Mouse (Mus musculus): ENCODE measurements at regions not wholly inside any gene's neighbourhood (a gene's known extent, or its start where the extent isn't known, plus 50 kb on each side); places are given as distances from the start of the nearest gene placed in this dataset.
A peak's percentile ranks its signal among the peaks of the same experiment; 100 is the strongest.

DNA sequence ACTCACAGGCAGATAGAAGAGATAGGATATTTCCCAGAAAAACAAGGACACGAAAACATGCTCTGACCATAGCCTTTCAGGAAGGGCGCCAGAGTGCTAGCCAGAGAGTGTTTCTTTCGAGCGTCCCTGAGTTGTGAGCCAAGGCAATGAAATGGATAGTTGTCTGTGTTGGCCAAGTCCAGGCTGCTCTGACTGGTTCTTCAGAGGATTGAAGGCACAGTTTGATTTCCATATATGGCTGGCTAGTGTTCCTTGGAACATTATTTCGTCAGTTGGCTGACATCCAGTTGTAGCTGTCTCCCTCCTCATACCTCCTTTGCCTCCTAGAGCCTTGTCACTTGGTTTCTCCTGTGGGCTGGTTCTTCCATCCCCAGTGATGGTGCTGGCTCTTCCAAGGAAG lies 451.7 kb upstream of the BB014433 start:
- no peak overlapping the region for H3K4me3 ChIP-seq (ENCODE audit: low read depth, low read length)
- H3K4me1 ChIP-seq (ENCODE audit: insufficient read depth, low read length), result no peaks in the 10 kb centered on the region
- no peak overlapping the region for H3K4me2 ChIP-seq (ENCODE audit: low read depth, low read length, poor library complexity, severe bottlenecking)
- H3K9me3 ChIP-seq (ENCODE audit: low read length), result 0 out of 2 replicates have a peak, but pooled peaks cover 5% of the 10 kb centered on the region
- WGBS, result 85% methylated on average over 5 of the region's 5 CpGs
- H3K27ac ChIP-seq (ENCODE audit: low read depth, low read length), result no peak overlapping the region
- no peaks in the 10 kb centered on the region for H3K36me3 ChIP-seq (ENCODE audit: insufficient read depth, low read length)
- H3K9ac ChIP-seq (replicated peaks; ENCODE audit: low read length, poor library complexity, severe bottlenecking), result no peak overlapping the region
- no peak for TF ChIP-seq CTCF (IDR thresholded peaks at IDR 0.05)
- no peaks in the 10 kb centered on the region for H3K27me3 ChIP-seq (ENCODE audit: insufficient read depth, low read length)
- DNase-seq (ENCODE audit: low spot score), result peak; percentile 3
- no peak for ATAC-seq (ENCODE audit: low FRiP score)

DNA sequence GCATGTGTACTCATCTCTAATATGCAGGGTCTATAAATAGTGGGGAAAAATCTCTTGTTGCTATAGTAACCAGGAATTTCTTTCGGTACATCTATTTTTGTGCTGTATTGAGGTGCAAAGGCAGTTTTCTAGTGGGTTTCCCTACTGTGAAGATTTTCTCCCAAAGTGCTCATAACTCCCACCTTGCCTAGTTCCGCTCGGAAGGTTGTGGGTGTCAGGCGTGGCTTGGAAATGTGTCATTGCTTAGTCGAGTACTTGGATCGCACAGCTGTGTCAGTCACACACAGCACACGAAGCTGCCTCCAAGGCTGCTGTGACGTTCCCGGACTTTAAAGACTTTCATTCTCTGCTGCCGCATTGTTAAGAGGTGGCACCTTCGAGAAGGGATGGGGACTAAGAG lies 450.4 kb upstream of the BB014433 start:
- H3K4me2 ChIP-seq (ENCODE audit: low read depth, low read length, poor library complexity, severe bottlenecking), result peak overlapping the region; percentile 22
- H3K4me3 ChIP-seq (ENCODE audit: low read depth, low read length), result no peak overlapping the region
- no peaks in the 10 kb centered on the region for H3K36me3 ChIP-seq (ENCODE audit: insufficient read depth, low read length)
- H3K27ac ChIP-seq (ENCODE audit: low read depth, low read length), result peak overlapping the region; percentile 59
- H3K9me3 ChIP-seq (ENCODE audit: low read length), result 0 out of 2 replicates have a peak, but pooled peaks cover 5% of the 10 kb centered on the region
- DNase-seq (ENCODE audit: low spot score) (peak; percentile 37), ATAC-seq (ENCODE audit: low FRiP score) (no peak)
- 0 out of 2 replicates have a peak overlapping the region, but pooled peaks have one; percentile 19 for H3K9ac ChIP-seq (replicated peaks; ENCODE audit: low read length, poor library complexity, severe bottlenecking)
- H3K4me1 ChIP-seq (ENCODE audit: insufficient read depth, low read length), result no peaks in the 10 kb centered on the region
- TF ChIP-seq CTCF (IDR thresholded peaks at IDR 0.05), result no peak
- WGBS, result 47% methylated on average over 11 of the region's 11 CpGs
- no peaks in the 10 kb centered on the region for H3K27me3 ChIP-seq (ENCODE audit: insufficient read depth, low read length)

DNA sequence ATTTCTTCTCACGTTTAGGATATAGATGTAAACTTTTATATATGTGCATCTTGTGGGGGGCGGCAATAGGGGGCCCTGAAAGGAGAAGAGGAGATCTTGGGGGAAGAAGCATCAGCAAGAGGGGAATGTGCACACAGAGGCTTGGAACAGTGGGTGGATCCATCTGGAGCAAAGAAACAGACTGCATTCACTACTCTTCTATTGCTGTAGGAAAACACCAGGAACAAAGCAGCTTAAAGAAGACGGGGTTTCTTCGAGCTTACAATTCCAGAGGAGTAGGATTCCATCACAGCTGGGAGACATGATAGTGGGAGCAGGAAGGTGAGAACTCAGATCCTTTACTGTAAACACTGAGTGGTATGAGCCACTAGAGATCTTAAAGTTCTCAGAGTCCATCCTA lies 444.9 kb upstream of the BB014433 start:
- H3K9ac ChIP-seq (replicated peaks; ENCODE audit: low read length, poor library complexity, severe bottlenecking), result no peak overlapping the region
- H3K4me3 ChIP-seq (ENCODE audit: low read depth, low read length), result no peak overlapping the region
- H3K4me2 ChIP-seq (ENCODE audit: low read depth, low read length, poor library complexity, severe bottlenecking), result no peak overlapping the region
- no peak for ATAC-seq (ENCODE audit: low FRiP score)
- DNase-seq (ENCODE audit: low spot score), result no peak
- H3K27ac ChIP-seq (ENCODE audit: low read depth, low read length), result no peak overlapping the region
- no peak for TF ChIP-seq CTCF (IDR thresholded peaks at IDR 0.05)
- no peaks in the 10 kb centered on the region for H3K9me3 ChIP-seq (ENCODE audit: low read length)
- no peaks in the 10 kb centered on the region for H3K4me1 ChIP-seq (ENCODE audit: insufficient read depth, low read length)
- no peaks in the 10 kb centered on the region for H3K36me3 ChIP-seq (ENCODE audit: insufficient read depth, low read length)
- no peaks in the 10 kb centered on the region for H3K27me3 ChIP-seq (ENCODE audit: insufficient read depth, low read length)
- 86% methylated on average over 4 of the region's 4 CpGs for WGBS

GRCm38 (mm10) chr8:15487579-15487978 lies 441.7 kb upstream of the BB014433 start:
- no peak for ATAC-seq (ENCODE audit: low FRiP score)
- DNase-seq (ENCODE audit: low spot score), result peak; percentile 41

DNA sequence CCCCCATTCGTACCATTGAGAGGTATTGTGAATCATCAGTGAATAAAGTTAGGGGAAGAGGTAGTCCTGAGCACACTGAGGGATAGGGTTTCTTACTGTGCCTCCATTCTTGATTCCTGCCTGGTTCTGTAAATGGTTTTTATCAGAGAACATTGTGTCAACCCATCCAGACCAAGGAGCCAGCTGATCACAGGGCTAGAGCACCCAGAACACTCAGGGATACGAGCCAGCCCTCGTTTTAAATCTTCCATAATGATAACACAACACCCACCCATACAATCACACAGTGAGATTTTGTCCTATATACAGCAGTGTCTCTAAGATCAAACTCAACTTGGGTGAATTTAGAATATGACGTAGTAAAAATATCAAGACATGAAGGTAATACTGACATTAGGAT lies 424.7 kb upstream of the BB014433 start:
- H3K36me3 ChIP-seq (ENCODE audit: insufficient read depth, low read length), result no peaks in the 10 kb centered on the region
- H3K27ac ChIP-seq (ENCODE audit: low read depth, low read length), result no peak overlapping the region
- 86% methylated on average over 4 of the region's 4 CpGs for WGBS
- no peak overlapping the region for H3K9ac ChIP-seq (replicated peaks; ENCODE audit: low read length, poor library complexity, severe bottlenecking)
- no peaks in the 10 kb centered on the region for H3K4me1 ChIP-seq (ENCODE audit: insufficient read depth, low read length)
- ATAC-seq (ENCODE audit: low FRiP score) (no peak), DNase-seq (ENCODE audit: low spot score) (no peak)
- no peak overlapping the region for H3K4me3 ChIP-seq (ENCODE audit: low read depth, low read length)
- no peak for TF ChIP-seq CTCF (IDR thresholded peaks at IDR 0.05)
- no peaks in the 10 kb centered on the region for H3K27me3 ChIP-seq (ENCODE audit: insufficient read depth, low read length)
- no peak overlapping the region for H3K4me2 ChIP-seq (ENCODE audit: low read depth, low read length, poor library complexity, severe bottlenecking)
- no peaks in the 10 kb centered on the region for H3K9me3 ChIP-seq (ENCODE audit: low read length)

More at GRCm38 (mm10) chr8:15487579-15487978, 441.7 kb upstream of the BB014433 start:
- Histone ChIP-seq H3K4me1 (ENCODE audit: insufficient read depth, low read length) (no peaks in the 10 kb centered on the region), H3K9ac (replicated peaks; ENCODE audit: low read length, poor library complexity, severe bottlenecking) (no peak overlapping the region), H3K27ac (ENCODE audit: low read depth, low read length) (no peak overlapping the region), H3K4me3 (ENCODE audit: low read depth, low read length) (no peak overlapping the region), H3K36me3 (ENCODE audit: insufficient read depth, low read length) (no peaks in the 10 kb centered on the region), H3K9me3 (ENCODE audit: low read length) (no peaks in the 10 kb centered on the region), H3K4me2 (ENCODE audit: low read depth, low read length, poor library complexity, severe bottlenecking) (no peak overlapping the region), H3K27me3 (ENCODE audit: insufficient read depth, low read length) (no peaks in the 10 kb centered on the region)
- peak; percentile 71 for TF ChIP-seq CTCF (IDR thresholded peaks at IDR 0.05)
- WGBS, result 51% methylated on average over 5 of the region's 5 CpGs

DNA sequence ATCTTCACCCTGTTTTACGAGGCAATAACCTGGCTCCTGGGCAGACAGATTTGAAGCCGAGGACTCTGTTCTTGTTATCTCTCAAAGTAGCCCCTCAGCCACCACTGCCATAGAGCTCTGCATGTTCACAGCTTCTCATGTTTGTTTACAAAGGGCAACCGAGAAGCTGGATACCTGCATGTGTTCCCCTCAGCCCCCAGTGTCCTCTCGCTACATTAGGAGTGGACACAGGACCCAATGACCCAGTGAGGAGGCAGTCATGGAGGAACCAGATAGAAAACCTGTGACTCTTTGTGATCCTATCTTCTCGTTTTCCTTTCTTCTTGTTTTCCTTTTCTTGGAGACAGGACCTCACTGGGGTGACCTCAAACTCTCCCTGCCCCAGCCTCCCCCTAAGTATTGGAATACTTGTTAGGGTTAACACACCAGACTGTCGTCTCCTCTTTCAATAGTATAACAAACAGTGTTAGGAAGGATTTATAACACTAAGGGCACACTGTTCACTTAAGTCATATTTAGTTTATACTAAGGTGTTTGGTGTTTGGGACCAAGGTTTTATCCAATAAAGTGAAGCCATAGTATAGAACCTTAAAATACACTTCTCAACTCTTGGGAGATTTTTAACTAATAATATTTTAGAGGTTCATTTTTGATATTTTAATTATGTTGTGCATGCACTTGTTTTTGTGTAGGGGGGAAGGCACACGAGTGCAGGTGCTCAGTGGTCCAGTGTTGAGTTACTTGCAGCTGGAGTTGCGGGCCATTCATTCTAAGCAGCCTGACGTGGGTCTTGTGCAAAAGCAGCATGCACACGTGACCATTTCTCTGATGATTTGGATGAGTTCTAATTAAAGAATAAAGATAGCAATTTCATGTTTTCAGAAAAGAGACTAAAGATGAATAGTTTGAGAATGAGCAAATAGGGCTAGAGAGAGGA lies 422.9 kb upstream of the BB014433 start:
- no peaks in the 10 kb centered on the region for H3K9me3 ChIP-seq (ENCODE audit: low read length)
- ATAC-seq (ENCODE audit: low FRiP score) (no peak), DNase-seq (ENCODE audit: low spot score) (no peak)
- H3K27me3 ChIP-seq (ENCODE audit: insufficient read depth, low read length), result no peaks in the 10 kb centered on the region
- H3K9ac ChIP-seq (replicated peaks; ENCODE audit: low read length, poor library complexity, severe bottlenecking), result no peak overlapping the region
- H3K4me3 ChIP-seq (ENCODE audit: low read depth, low read length), result no peak overlapping the region
- H3K4me1 ChIP-seq (ENCODE audit: insufficient read depth, low read length), result no peaks in the 10 kb centered on the region
- H3K27ac ChIP-seq (ENCODE audit: low read depth, low read length), result no peak overlapping the region
- TF ChIP-seq CTCF (IDR thresholded peaks at IDR 0.05), result no peak
- H3K36me3 ChIP-seq (ENCODE audit: insufficient read depth, low read length), result no peaks in the 10 kb centered on the region
- H3K4me2 ChIP-seq (ENCODE audit: low read depth, low read length, poor library complexity, severe bottlenecking), result no peak overlapping the region
- WGBS, result 84% methylated on average over 10 of the region's 10 CpGs

All from midbrain, postnatal 0 days (tissue).